Mouse (Mus musculus) stomach, postnatal 0 days (tissue): ENCODE measurements at regions not wholly inside any gene's neighbourhood (a gene's known extent, or its start where the extent isn't known, plus 50 kb on each side); places are given as distances from the start of the nearest gene placed in this dataset.

Source experiments
- CTCF ChIP-seq: IDR thresholded peaks from 2 replicates; pipeline ENCODE4 v1.5.1; 2016; ENCODE audit warnings: antibody characterized with exemption, low read depth, mild to moderate bottlenecking, moderate library complexity
- EP300 ChIP-seq: optimal IDR thresholded peaks from 2 replicates; pipeline ENCODE3; 2016; ENCODE audit warnings: antibody characterized with exemption

DNA sequence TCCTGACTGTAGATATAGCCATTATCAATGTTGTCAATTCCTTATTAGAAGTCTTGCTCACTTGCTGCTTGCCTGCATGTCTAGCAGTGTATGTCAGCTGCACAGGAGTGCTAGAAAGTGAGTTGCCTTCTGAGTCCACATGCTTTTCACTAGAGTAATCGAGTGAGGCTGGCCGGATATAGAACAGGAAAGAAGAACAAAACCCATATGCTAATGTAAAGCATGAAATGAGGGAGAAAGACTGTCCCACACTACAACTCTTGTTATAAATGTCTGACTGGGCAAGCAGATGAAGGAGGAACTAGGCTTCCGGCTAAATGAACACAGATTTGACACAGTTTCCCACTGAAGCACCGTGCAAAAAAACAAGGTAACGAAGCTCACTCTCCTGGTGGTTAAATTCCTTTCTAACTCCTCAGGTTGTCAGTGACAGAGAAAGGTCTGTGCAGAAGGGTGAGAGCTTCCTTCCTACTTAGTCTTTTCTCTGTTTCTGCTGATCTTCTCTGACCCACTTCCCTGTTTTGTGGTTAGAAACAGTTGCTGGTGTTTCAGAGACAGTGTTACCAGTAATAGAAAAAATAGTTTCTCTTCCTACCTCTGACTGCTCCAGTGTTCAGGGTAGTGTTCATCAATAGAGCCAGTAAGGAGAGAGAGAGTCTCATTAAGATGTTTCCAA, 399.0 kb downstream of the Atp23 start:
- TF ChIP-seq CTCF (no peak), EP300 (no peak)
